Mouse (Mus musculus) c-Kit-positive CD71-positive TER-119-positive erythroid progenitor cells, embryonic 14.5 days (primary cell): Measurements from ENCODE around the gene Gm8300.
A peak's percentile ranks its signal among the peaks of the same experiment; 100 is the strongest.
"Not testable (repeated sequence)": the region's sequence is repeated elsewhere in the genome, so short reads cannot be mapped to it uniquely, and the experiment has no call there.

Experiments
- DNase-seq: peaks from one replicate; pipeline ENCODE4 v3.0.0-alpha.2; 2013; ENCODE audit warnings: low spot score

Gene Gm8300

DNA sequence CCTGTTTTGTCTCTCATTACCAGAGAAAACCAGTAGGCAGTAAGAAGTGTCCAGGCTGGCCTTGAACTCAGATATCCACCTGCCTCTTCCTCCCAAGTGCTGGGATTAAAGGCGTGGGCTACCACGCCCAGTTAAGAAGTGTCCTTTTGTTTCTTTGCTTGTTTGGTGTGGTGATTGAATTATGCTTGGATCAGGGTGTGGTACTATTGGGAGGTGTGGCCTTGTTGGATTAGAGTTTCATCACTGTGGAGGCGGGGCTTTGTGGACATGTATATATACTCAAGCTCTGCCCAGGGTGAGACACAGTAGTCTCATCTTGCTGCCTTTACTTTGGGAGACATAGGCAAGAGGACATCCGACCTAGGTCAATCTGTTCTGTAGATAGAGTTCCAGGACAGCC is at the start of gene Gm8300:
TSS of gene Gm8300 (plus strand) at position 301 of the 400 bp plus-strand sequence.
- not testable (repeated sequence) for DNase-seq

DNA sequence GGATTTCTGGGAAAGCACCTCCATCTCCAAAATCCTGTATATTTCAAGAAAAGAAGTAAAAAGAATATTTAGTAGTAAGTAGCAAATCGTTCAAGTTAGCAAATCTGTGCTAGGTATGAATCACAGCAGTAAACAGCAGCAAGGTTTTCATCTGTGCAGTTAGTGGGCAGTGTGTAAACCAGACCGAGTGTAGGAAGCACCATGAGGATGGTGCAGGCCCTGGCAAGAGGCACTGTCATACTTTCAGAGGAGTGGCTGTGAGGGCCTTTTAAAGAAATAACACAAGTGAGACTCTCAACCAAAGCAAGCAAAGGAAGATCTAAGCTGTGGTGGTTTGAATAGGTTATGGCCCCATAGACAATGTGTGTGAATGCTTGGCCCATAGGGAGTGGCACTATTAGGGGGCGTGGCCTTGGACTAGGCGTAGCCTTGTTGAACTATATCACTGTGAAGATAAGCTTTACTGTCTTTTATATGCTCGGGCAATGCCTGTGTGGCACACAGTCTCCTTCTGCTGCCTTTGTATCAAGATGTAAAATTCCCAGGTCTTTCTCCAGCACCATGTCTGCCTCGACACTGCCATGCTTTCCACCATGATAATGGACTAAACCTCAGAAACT is 49.3 kb upstream of the Gm8300 start:
- peak; percentile 43 for DNase-seq

DNA sequence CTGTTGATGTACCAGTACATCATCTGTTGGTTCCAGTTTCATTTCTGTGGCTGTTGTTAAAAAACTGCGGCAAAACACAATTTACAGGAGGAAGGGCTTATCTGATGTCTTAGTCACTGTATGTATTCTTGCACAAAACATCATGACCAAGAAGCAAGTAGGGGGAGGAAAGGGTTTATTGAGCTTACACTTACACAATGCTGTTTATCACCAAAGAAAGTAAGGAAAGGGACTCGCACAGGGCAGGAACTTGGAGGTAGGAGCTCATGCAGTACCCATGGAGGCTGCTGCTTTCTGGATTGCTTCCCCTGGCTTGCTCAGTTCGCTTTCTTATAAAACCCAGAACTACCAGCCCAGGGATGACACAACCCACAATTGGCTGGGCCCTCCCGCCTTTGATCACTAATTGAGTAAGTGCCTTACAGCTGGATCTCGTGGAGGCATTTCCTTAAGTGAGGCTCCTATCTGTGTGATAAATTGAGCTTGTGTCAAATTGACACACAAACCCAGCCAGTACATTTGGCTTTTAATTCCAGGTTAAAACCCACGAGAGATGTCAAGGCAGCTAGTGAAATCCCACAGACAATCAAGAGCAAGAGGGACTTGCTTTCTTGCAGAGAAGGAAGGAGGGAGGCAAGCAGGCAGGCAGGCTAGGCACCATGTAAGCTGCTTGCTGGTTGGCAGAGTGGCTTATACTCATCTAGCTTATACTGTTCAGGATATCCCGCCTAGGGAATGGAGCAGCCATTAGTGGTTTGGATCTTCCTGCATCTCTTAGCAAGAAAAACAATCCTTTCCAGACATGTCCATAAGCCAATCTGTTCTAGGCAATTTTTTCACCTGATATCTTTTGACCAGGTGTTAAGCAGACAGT is 43.6 kb upstream of the Gm8300 start:
- no peak for DNase-seq

DNA sequence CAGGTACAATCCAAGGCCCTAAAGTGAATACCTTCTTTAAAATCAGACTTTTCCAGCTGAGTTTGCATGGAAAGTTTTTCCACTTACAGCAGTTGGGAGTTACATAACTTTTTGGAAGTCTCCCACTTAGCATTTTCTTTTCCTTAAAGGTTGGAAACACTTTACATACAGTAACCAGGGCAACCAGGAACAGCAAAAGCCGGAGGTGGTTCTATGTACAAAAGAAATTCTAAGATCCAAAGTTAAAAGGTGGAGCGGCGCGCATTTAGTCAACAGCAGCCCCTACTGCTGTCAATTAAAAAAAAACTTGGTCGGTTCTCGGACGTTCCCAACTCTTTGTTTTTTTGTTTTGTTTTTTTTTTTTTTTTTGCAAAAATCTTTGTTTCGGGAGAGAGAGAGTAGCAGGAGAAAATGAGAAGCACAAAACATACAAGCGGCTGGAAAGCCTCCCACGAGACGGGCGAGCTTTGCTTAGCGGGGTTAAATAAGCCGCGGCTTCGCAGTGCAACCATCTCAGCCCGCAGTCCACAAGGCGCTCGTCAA is 42.6 kb upstream of the Gm8300 start:
- no peak for DNase-seq

DNA sequence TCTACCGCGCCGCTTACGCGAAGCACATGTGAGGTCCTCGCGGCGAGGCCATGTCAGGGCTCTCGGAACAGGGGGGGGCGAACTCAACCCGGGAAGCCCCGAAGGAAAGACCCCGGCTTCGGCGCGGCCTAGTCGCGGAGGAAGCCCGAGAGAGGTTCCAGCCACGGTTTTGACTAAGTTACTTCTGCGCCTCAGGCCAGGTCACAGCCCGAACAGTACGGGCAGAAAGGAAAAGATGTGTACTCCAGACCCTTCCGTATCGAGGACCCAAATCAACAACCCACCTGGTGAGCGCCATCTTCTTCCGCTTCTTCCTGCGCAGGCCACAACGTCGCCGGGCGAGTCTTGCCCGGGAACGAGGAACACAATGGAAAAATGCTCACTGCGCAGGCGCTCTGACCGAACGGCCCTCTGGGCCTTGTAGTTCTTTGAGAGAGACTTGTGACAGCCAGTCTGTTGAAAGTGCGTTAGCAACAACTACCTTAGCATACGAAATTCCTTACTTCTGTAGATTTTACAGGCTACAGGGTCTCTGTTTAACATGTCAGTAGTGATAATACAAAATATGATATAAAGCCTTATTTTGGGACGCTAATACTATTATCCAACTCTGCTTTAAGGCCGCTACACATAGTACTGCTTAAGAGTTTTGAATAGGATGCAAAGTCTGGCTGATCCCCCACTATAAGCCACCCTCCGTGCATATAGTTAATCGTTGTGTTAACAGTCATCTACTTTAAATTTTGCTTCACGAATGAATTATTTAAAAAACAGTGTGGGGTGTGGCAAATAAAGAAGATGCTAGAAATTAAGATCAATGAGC is 41.9 kb upstream of the Gm8300 start, which contains the start of gene Snw1:
TSS of gene Snw1 (minus strand) at position 311 of the 823 bp plus-strand sequence.
- DNase-seq: peak; percentile 92

DNA sequence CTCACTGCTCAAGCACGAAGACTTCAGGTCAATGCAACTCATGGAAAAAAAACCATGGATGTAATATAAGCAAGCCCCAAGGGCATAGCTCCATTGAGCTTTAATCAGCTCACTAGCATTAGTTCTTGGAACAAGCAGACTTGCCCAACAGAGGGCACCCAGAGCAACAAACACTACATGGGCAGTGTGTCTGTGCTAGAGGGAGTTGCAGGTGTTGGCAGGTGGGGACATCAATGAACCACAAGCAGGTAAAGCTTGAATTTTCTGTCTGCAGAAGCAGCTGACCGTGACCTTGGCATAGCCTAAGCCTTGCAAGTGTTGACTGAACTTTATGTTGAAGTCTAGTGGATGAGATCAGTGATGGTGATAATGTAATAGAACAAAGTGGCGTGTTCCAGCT is 39.4 kb upstream of the Gm8300 start:
- no peak for DNase-seq

DNA sequence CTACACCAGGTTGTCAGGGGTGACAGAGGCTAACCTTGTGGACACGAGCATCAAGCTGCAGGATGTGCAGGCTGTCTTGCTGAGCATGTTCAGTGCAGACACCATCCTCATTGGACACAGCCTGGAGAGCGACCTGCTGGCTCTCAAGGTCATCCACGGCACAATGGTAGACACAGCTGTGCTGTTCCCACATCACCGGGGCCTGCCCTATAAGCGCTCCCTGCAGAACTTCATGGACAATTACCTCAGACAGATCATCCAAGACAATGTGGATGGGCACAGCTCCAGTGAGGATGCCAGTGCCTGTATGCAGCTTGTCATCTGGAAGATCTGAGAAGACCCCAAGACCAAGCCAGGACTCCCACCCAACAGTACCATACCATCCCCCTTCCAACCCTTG is 31.6 kb upstream of the Gm8300 start:
- not testable (repeated sequence) for DNase-seq

DNA sequence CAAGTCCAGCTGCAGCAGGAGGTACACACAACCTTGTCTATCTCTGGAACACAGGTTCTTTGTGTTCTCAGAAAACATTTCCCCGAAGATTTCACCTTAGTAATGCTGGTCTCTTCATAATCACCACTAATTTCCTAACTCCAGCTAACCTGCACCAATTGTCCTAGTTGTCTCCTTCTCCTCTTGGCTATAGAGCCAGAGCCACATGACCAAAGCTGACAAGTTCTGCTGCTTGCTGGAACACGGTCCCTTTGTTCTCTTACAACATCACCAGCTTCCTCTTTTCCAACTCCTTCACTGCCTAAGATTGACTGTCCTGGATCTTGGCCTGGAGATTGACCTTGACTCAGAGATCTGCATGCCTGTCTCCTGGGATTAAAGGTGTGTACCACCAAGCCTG is 25.4 kb upstream of the Gm8300 start:
- DNase-seq: not testable (repeated sequence)

DNA sequence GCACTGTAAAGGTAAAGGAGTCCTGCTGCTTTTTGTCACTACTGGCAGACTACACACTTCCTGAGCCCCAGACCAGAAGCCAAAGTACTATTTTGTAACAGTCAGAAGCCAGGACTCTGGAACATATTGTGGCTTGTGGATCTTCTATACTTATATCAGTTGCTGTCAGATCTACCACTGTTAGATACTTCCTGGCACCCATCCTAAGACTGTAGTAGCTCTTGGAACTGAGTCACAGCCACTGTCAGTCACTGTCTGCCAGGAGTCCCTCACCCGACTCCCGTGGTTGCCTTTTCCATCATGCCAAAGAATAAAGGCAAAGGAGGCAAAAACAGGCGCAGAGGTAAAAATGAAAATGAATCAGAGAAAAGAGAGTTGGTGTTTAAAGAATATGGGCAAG is 19.7 kb upstream of the Gm8300 start, which contains the start of gene Gm5788:
TSS of gene Gm5788 (plus strand) at position 301 of the 400 bp plus-strand sequence.
- not testable (repeated sequence) for DNase-seq

DNA sequence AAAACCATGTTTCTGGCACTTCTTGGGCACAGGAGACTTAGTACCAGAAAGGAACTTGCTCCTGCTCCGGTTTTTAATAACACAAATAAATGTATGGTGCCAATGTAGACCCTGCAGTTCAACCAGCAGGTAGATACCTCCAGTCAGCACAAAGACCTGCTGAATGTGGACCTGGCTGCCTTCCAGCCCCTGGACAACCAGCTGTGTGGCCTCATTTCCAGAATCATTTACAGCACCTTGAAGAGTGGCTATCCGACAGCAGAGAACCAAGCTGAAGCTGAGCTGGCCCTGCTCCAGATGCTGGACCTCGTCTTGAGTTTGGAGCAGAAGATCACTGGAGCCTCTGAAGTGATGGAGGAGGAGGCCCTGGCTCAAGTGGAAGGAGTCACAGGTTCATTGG is 5.5 kb downstream of the Gm8300 start:
- not testable (repeated sequence) for DNase-seq

DNA sequence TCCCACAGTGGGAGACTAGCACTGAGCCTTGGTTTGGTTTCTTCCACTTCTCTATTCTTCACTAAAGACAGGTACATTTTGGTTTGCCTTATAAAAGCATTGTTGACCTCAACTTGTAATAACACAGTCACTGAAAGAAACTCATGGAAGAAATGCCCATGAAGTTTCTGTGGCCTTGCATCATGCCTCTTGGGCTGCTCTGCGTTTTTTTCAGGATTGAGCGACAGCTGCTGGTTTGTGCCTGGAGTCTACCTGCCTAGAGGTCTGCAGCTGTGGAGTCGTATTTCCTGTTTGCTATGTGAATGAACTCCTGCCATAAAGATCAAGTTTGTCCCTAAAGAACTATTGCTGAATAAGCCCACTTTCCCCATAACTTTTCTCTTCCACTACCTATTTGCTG is 29.8 kb downstream of the Gm8300 start:
- DNase-seq: no peak

DNA sequence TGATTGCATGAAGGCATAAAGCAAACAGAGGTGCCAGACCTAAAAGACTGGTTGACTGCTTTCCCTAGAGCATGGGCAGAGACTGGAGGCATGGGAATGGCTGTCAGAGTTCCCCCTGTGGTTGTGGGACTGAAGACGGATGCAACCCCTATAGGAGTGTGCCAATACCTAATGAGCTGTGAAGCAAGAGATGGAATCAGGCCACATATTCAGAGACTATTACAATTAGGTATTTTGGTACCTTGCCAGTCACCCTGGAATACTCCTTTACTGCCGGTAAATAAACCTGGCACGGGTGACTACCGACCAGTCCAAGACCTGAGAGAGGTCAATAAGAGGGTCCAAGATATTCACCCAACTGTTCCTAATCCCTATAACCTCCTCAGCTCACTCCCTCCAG is 36.5 kb downstream of the Gm8300 start:
- not testable (repeated sequence) for DNase-seq
